Mouse (Mus musculus): Measurements from ENCODE around the gene Hcls1.

GRCm38 (mm10) chr16:36934841-36935620 lies at the start of gene Hcls1:
- TF ChIP-seq CTCF (conservative IDR thresholded peaks at IDR 0.05; ENCODE audit: low read length) (no peak), POU5F1 (IDR thresholded peaks at IDR 0.05; ENCODE audit: borderline replicate concordance, low read length) (no peak)

Data from E14TG2a.4 (cell line).